Mouse (Mus musculus): ENCODE data around the gene Abcc4.
"Not testable (repeated sequence)": the region's sequence is repeated elsewhere in the genome, so short reads cannot be mapped to it uniquely, and the experiment has no call there.

The Abcc4 gene

GRCm38 (mm10) chr14:118681087-118681486, 24.9 kb downstream of the Abcc4 start:
- no peak for DNase-seq (ENCODE audit: low read depth, low spot score)

GRCm38 (mm10) chr14:118678279-118678985, 27.6 kb downstream of the Abcc4 start:
- DNase-seq (ENCODE audit: low read depth, low spot score) = no peak

DNA sequence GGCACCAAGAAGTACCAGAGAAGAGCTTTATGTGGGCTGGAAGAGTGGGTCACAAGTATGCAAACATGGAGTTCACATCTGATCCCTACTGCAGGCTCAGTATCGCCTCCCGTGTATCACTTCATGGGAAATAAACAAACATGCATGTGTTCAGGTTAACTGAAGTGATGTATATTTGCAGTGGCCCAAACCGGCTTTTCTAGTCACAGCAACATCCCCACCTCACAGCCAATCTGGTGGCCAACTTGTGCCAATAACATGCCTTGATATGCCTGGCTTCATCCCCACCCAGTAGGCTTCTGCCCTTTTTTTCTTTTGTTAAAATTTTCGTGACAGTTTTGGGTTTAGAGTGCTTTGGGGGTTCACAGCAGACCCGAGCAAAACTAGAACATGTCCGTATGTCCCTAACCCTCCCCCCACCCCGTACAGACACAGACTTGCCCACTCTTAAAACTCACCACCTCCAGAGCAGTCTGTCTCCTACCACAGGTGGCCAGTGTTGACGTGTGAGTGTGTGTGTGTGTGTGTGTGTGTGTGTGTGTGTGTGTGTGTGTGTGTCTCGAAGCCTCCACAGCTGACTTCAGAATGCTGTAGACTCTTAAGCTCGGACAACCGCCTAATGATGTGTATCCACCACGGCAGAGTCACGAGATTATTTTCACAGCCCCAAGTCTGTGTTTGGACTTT, 29.6 kb downstream of the Abcc4 start:
- no peak for DNase-seq (ENCODE audit: low read depth, low spot score)

- no peak for DNase-seq (ENCODE audit: low read depth, low spot score)
Observed at GRCm38 (mm10) chr14:118674705-118675139, 31.3 kb downstream of the Abcc4 start.

- DNase-seq (ENCODE audit: low read depth, low spot score) = no peak
Observed at GRCm38 (mm10) chr14:118674224-118674623, 31.8 kb downstream of the Abcc4 start.

DNA sequence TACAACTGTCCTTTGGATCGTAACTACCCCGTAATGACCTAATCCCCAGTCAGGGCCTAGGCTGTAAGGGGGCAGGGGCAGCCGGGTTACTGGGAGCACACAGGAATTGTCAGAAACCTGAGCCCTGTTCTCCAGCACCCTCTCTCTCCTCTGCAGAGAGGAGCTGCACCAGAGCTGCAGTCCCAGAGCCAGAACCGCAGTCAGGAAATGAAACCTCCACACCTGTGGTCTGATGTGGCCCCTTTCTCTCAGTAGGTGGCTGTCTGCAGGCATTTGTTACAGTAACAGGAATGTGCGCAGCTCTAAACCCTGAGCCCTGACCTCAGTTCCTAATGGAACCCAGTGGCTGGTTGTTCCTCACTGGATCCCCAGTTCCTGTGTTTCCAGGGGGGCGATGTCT, 32.5 kb downstream of the Abcc4 start:
- DNase-seq (ENCODE audit: low read depth, low spot score) = no peak

GRCm38 (mm10) chr14:118672931-118673330, 33.1 kb downstream of the Abcc4 start:
- DNase-seq (ENCODE audit: low read depth, low spot score) = not testable (repeated sequence)

GRCm38 (mm10) chr14:118667499-118667898, 38.5 kb downstream of the Abcc4 start:
- peak; percentile 47 for DNase-seq (ENCODE audit: low read depth, low spot score)

GRCm38 (mm10) chr14:118664661-118665060, 41.4 kb downstream of the Abcc4 start:
- no peak for DNase-seq (ENCODE audit: low read depth, low spot score)

- peak; percentile 46 for DNase-seq (ENCODE audit: low read depth, low spot score)
Observed at GRCm38 (mm10) chr14:118662625-118663276, 43.3 kb downstream of the Abcc4 start.

GRCm38 (mm10) chr14:118662124-118662523, 43.9 kb downstream of the Abcc4 start:
- DNase-seq (ENCODE audit: low read depth, low spot score) = peak; percentile 83

- no peak for DNase-seq (ENCODE audit: low read depth, low spot score)
Observed at GRCm38 (mm10) chr14:118659230-118659629, 46.8 kb downstream of the Abcc4 start.

GRCm38 (mm10) chr14:118658328-118658692, 47.7 kb downstream of the Abcc4 start:
- peak; percentile 16 for DNase-seq (ENCODE audit: low read depth, low spot score)

DNA sequence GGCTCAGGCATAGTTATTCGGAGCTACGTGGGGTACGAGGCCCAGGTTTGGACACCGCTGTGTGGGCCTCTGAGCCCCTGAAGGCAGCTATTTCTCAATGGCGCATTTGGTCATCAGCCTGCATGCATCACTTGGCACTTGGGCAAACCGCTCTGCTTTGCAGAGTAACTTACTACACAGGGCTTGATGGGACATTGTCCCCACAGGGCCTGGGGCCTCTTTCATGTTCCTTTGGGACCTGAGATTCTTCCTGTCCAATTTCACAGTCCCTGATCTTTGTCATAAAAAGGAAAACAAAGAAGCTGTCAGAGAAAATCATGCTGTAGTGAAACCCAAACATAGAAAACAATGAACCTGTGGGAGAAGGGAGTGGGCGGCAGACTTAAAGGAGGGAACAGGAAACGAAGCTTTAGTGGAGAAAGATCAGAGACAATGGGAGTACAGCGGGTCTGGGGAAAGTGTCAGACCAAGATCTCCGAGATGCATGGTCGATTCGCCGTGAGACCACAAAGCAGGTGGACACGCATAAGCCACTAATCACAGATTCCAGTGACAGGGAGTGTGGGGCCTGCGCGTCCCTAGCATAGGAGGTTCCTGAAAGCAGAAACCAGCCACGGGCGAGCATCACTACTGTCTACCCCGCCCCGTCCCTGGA, 48.2 kb downstream of the Abcc4 start:
- DNase-seq (ENCODE audit: low read depth, low spot score) = no peak

DNA sequence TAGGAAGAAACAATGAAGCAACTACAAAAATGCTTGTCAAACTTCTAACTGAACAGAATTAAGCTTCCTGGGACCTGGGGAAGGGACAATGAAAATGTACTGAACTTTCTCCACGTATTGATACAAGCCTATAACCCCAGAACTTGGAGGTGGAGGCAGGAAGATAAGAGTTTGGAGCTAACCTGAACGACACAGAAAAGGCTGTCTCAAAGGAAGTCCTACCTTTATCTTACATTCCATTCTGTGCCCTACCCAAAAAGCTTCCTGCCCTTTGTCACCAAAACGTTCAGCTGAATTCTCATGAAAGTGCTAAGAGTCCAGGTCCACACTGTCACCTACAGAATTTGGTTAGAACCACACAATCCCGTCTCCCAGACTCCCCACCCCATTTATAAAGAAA, 48.8 kb downstream of the Abcc4 start:
- no peak for DNase-seq (ENCODE audit: low read depth, low spot score)

- DNase-seq (ENCODE audit: low read depth, low spot score) = no peak
Observed at GRCm38 (mm10) chr14:118656036-118656435, 50.0 kb downstream of the Abcc4 start.

DNA sequence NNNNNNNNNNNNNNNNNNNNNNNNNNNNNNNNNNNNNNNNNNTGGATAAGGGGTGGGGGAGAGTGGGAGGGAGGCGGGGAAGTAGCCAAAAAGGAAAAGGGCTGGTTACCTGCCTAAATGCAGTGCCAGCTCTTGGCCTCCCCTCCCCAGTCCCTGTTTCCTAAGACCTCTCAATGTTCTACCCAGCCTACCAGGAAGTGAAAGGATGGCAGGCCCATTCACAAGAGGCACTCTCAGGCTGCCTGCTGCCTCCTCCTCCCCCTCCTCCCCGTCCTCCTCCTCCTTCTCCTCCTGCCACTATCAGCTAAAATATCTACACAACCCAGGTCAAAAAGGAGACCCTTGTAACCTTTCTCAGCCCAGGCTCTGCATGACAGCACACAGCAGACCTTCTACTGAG, 51.1 kb downstream of the Abcc4 start:
- DNase-seq (ENCODE audit: low read depth, low spot score) = no peak

- no peak for DNase-seq (ENCODE audit: low read depth, low spot score)
Observed at GRCm38 (mm10) chr14:118651704-118652439, 54.1 kb downstream of the Abcc4 start.

DNA sequence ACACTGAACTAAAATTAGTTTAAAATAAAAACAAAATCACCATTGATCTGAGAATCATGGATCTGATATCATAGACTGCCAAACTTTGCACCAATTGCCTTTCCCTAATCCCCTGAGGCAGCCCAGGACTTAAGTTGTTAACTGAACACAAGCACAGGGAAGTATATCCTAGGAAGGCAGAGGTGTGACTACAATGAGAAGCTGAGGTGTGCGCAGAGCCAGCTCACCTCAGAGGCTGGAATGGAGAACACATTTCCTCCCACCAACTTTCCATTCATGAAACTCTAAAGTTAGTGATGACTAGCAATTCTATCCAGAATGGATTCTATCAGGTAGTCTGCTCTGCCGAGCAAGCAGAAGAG, 56.1 kb downstream of the Abcc4 start:
- DNase-seq (ENCODE audit: low read depth, low spot score) = no peak

DNA sequence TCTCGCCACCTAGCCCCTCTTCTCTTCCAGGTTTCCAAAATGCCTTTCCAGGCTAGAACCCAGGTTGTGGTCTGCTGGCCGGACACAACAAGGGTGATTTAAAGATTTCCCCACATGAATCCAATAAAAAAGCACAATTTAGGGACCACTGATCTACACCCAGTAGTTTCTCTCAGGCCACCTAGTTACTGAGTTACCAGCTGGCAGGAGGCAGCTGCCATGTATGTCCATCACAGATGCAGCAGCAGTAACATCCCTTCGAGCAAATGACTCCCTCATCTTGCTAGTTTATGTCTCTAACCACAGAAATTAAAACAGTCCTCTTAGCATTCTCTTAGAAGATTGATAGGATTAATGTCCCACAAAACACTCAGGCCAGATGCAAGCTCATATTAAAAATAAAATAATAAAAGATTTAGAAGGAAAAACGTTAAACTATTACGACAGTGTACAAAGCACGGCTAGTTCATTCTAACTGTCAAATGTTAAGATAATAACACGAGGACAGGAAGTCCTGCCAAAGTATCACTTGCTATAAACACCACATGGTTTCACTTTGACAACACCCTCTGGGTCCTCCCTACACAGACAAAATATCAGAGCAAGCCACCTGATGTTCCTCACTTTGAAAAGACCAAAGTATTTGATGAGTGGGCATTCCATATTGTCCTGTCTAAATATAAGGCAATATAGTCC, 56.7 kb downstream of the Abcc4 start:
- no peak for DNase-seq (ENCODE audit: low read depth, low spot score)
